Mouse (Mus musculus) spleen, adult 2 months (tissue): ENCODE measurements around the gene Lman2.
A peak's percentile ranks its signal among the peaks of the same experiment; 100 is the strongest.

Experiments
- CTCF ChIP-seq: fragments of 200-500 bp; IDR thresholded peaks from 2 replicates; pipeline ENCODE4 v1.5.1; 2011; ENCODE audit warnings: mild to moderate bottlenecking, inconsistent platforms; ENCODE audit not compliant: insufficient read depth, insufficient read length, insufficient replicate concordance; ENCODE audit errors: extremely low read depth
- POLR2A ChIP-seq: fragments of 200-500 bp; IDR thresholded peaks from 2 replicates; pipeline ENCODE4 v1.6.1; 2011; ENCODE audit warnings: low read depth, low read length, inconsistent platforms

DNA sequence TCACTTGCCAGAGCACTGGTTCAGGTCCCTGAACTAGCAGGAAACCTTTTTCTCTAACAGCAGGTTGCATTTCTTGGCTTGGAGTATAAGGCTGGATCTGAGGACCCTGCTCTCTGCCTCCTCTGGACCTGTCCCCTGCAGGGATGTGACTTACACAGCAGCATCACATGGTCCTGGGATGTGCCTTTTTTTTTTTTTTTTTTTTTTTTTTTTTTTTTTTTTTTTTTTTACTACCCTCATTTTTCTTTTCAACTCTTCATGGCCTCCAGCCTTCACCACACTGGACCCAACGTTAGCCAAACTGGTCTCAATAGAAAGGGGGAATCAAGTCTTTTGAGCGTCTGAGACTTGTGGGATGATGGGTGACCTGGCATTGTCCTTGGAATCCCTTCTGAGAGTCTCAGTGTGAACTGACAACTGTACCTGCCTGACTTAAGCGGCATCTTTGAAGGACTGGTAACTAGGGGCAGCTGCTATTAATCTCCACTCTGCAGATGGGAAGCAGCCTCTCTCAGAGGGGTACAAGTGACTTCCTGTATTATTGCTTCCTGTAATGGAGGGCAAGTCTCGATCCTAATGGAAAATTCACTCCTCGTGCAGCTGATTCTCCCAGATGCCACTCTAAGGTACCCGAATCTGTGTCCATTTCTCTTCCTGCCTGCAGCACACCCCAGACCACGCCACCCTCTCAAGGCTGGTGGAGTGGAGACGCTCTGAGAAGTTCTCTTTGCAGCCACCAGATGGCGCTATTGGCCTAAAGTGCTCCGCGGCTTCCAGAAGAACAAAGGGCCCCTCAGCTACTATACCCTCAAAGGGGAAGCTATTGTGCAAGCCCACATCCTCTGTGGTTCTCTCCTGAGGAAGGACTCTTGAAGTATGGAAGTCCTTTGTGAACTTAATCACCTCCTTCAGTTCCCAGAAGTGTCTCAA, 42.5 kb upstream of the Lman2 start:
- TF ChIP-seq POLR2A (no peak), CTCF (peak; percentile 95)
